Mouse (Mus musculus) hindbrain, embryonic 16.5 days (tissue): ENCODE measurements around the gene Sowahc. TPM values are rescaled to one million over a fixed set of nuclear protein-coding genes. Genes with fewer than 3 reads are reported as not detected.

Source experiments
- polyA plus RNA-seq: library from polyadenylated mRNA; unstranded; fragments of >200 nt; fragmentation: Nextera tagmentation; extraction: Ambion mirVana; gene quantifications from 2 replicates; pipeline ENCODE4 v1.2.1, GENCODE M21; 2015

Sowahc gene
- polyA plus RNA-seq, 1 experiment from 2014 or later, result 20.1 TPM

Other genes with a start within 250 kb of the Sowahc start
- gene Sept10, start 106 bp upstream of the Sowahc start, polyA plus RNA-seq, result 14.6 and 15.4 TPM in 2 replicates
- 31.4 and 36.3 TPM in 2 replicates for gene P4ha1, start 101.3 kb downstream of the Sowahc start, polyA plus RNA-seq
- 3.1 and 13.3 TPM in 2 replicates for gene Gm10273, start 173.7 kb downstream of the Sowahc start, polyA plus RNA-seq
- gene Pla2g12b, start 181.7 kb downstream of the Sowahc start, polyA plus RNA-seq, result not detected in 2 replicates
- 0.20 and 0.48 TPM in 2 replicates for gene Oit3, start 219.8 kb downstream of the Sowahc start, polyA plus RNA-seq